Mouse (Mus musculus) hindbrain, embryonic 11.5 days (tissue): ENCODE measurements around the gene Psma6. TPM values are rescaled to one million over a fixed set of nuclear protein-coding genes. Genes with fewer than 3 reads are reported as not detected.

Experiments
- ATAC-seq: fragments of 200-750 bp; cut with Nextera tagmentation; 2 replicates; pipeline ENCODE4 v1.8.0; 2017; ENCODE audit warnings: mild to moderate bottlenecking, moderate TSS enrichment, moderate library complexity; ENCODE audit not compliant: low FRiP score
- DNase-seq: peaks from one replicate; pipeline ENCODE4 v3.0.0-alpha.2; 2015; ENCODE audit warnings: low spot score
- H3K27ac ChIP-seq: fragments of 300-500 bp; sonication (generic); 2 replicates; pipeline ENCODE4 v1.5.1; 2014; ENCODE audit warnings: mild to moderate bottlenecking, low read depth, low read length
- H3K27me3 ChIP-seq: fragments of 300-500 bp; sonication (generic); 2 replicates; pipeline ENCODE4 v1.6.1; 2014; ENCODE audit warnings: mild to moderate bottlenecking, low read length, moderate library complexity, mixed read lengths; ENCODE audit not compliant: control insufficient read depth, insufficient read depth
- H3K36me3 ChIP-seq: fragments of 300-500 bp; sonication (generic); 2 replicates; pipeline ENCODE4 v1.6.1; 2014; ENCODE audit warnings: mild to moderate bottlenecking, low read length, moderate library complexity, mixed read lengths; ENCODE audit not compliant: control insufficient read depth, insufficient read depth
- H3K4me1 ChIP-seq: fragments of 300-500 bp; sonication (generic); replicated peaks from 2 replicates; pipeline ENCODE4 v1.6.1; 2014; ENCODE audit warnings: low read length, mixed read lengths; ENCODE audit not compliant: control insufficient read depth, insufficient read depth
- H3K4me2 ChIP-seq: fragments of 300-500 bp; sonication (generic); replicated peaks from 2 replicates; pipeline ENCODE4 v1.6.1; 2014; ENCODE audit warnings: mild to moderate bottlenecking, low read depth, low read length
- H3K4me3 ChIP-seq: fragments of 300-500 bp; sonication (generic); 2 replicates; pipeline ENCODE4 v1.5.1; 2014; ENCODE audit warnings: low read depth, low read length
- H3K9ac ChIP-seq: fragments of 300-500 bp; sonication (generic); 2 replicates; pipeline ENCODE4 v1.6.1; 2014; ENCODE audit warnings: low read depth, low read length
- H3K9me3 ChIP-seq: fragments of 300-500 bp; sonication (generic); 2 replicates; pipeline ENCODE4 v1.6.1; 2016; ENCODE audit warnings: low read length; ENCODE audit not compliant: control insufficient read depth
- WGBS: fragments of 180-500 bp; shearing (Covaris S2); extraction: QIAGEN DNeasy Blood & Tissue Kit; methylation state at CpG from one replicate; pipeline ENCODE4 v1.1.7; 2014; 5-methylcytosine and 5-hydroxymethylcytosine counted together
- polyA plus RNA-seq: library from polyadenylated mRNA; unstranded; fragments of >200 nt; fragmentation: Nextera tagmentation; extraction: Ambion mirVana; gene quantifications from 2 replicates; pipeline ENCODE4 v1.2.1, GENCODE M21; 2014

Psma6 gene
- polyA plus RNA-seq, 1 experiment from 2014 or later, result 503 TPM

GRCm38 (mm10) chr12:55429956-55430355, 45.9 kb downstream of the Psma6 start:
- Histone ChIP-seq H3K9me3 (no peaks in the 10 kb centered on the region), H3K27ac (no peak overlapping the region), H3K36me3 (no peaks in the 10 kb centered on the region), H3K4me2 (no peak overlapping the region), H3K27me3 (no peaks in the 10 kb centered on the region), H3K4me1 (no peaks in the 10 kb centered on the region), H3K4me3 (no peak overlapping the region), H3K9ac (no peak overlapping the region)
- WGBS, result 97% methylated on average over 4 of the region's 4 CpGs
- DNase-seq, result no peak
- no peak for ATAC-seq

GRCm38 (mm10) chr12:55432284-55432919, 48.4 kb downstream of the Psma6 start:
- WGBS, result 93% methylated on average over 7 of the region's 7 CpGs
- no peaks in the 10 kb centered on the region for H3K9me3 ChIP-seq
- ATAC-seq, result no peak
- H3K9ac ChIP-seq, result no peak overlapping the region
- no peaks in the 10 kb centered on the region for H3K36me3 ChIP-seq
- DNase-seq, result no peak
- no peak overlapping the region for H3K4me3 ChIP-seq
- H3K27me3 ChIP-seq, result no peaks in the 10 kb centered on the region
- H3K27ac ChIP-seq, result no peak overlapping the region
- H3K4me1 ChIP-seq, result no peaks in the 10 kb centered on the region
- H3K4me2 ChIP-seq, result no peak overlapping the region

GRCm38 (mm10) chr12:55432920-55433284, 48.9 kb downstream of the Psma6 start:
- Histone ChIP-seq H3K9me3 (no peaks in the 10 kb centered on the region), H3K4me3 (no peak overlapping the region), H3K4me1 (no peaks in the 10 kb centered on the region), H3K9ac (no peak overlapping the region), H3K4me2 (no peak overlapping the region), H3K27ac (no peak overlapping the region), H3K27me3 (no peaks in the 10 kb centered on the region), H3K36me3 (no peaks in the 10 kb centered on the region)
- DNase-seq (no peak), ATAC-seq (no peak)
- 95% methylated on average over 8 of the region's 8 CpGs for WGBS

- H3K9ac ChIP-seq, result no peak overlapping the region
- ATAC-seq (no peak), DNase-seq (no peak)
- 29% methylated on average over 8 of the region's 8 CpGs for WGBS
- H3K9me3 ChIP-seq, result no peaks in the 10 kb centered on the region
- no peaks in the 10 kb centered on the region for H3K36me3 ChIP-seq
- H3K4me1 ChIP-seq, result 0 out of 2 replicates have a peak, but pooled peaks cover 2% of the 10 kb centered on the region
- H3K4me3 ChIP-seq, result no peak overlapping the region
- no peak overlapping the region for H3K4me2 ChIP-seq
- no peak overlapping the region for H3K27ac ChIP-seq
- H3K27me3 ChIP-seq, result no peaks in the 10 kb centered on the region
Measured at GRCm38 (mm10) chr12:55433802-55434435, 49.9 kb downstream of the Psma6 start.

GRCm38 (mm10) chr12:55435080-55435479, 51.1 kb downstream of the Psma6 start:
- WGBS, result 67% methylated on average over 1 of the region's 1 CpGs
- Histone ChIP-seq H3K27me3 (no peaks in the 10 kb centered on the region), H3K9me3 (no peaks in the 10 kb centered on the region), H3K36me3 (no peaks in the 10 kb centered on the region), H3K27ac (no peak overlapping the region), H3K4me3 (no peak overlapping the region), H3K4me2 (no peak overlapping the region), H3K9ac (no peak overlapping the region), H3K4me1 (0 out of 2 replicates have a peak, but pooled peaks cover 2% of the 10 kb centered on the region)
- ATAC-seq, result no peak
- DNase-seq, result no peak

GRCm38 (mm10) chr12:55437122-55437826, 53.3 kb downstream of the Psma6 start:
- H3K4me3 ChIP-seq, result no peak overlapping the region
- H3K9me3 ChIP-seq, result no peaks in the 10 kb centered on the region
- no peaks in the 10 kb centered on the region for H3K27me3 ChIP-seq
- 0 out of 2 replicates have a peak, but pooled peaks cover 2% of the 10 kb centered on the region for H3K4me1 ChIP-seq
- 79% methylated on average over 13 of the region's 13 CpGs for WGBS
- no peaks in the 10 kb centered on the region for H3K36me3 ChIP-seq
- no peak overlapping the region for H3K4me2 ChIP-seq
- no peak for ATAC-seq
- no peak overlapping the region for H3K9ac ChIP-seq
- no peak overlapping the region for H3K27ac ChIP-seq
- no peak for DNase-seq

GRCm38 (mm10) chr12:55438058-55438457, 54.0 kb downstream of the Psma6 start:
- Histone ChIP-seq H3K9me3 (no peaks in the 10 kb centered on the region), H3K36me3 (no peaks in the 10 kb centered on the region), H3K4me1 (0 out of 2 replicates have a peak, but pooled peaks cover 2% of the 10 kb centered on the region), H3K27ac (0 out of 2 replicates have a peak overlapping the region, but pooled peaks have one; percentile 24), H3K9ac (peak overlapping the region; percentile 56; the same call in 1 of the 2 replicates), H3K4me2 (no peak overlapping the region), H3K4me3 (no peak overlapping the region), H3K27me3 (no peaks in the 10 kb centered on the region)
- ATAC-seq (no peak), DNase-seq (no peak)
- WGBS, result 67% methylated on average over 10 of the region's 10 CpGs

GRCm38 (mm10) chr12:55438611-55439137, 54.7 kb downstream of the Psma6 start:
- ATAC-seq, result peak; percentile 71
- peak overlapping the region; percentile 59; the same call in 1 of the 2 replicates for H3K27ac ChIP-seq
- H3K9me3 ChIP-seq, result no peaks in the 10 kb centered on the region
- DNase-seq, result peak; percentile 67
- WGBS, result 8% methylated on average over 11 of the region's 11 CpGs
- peak overlapping the region; percentile 56 for H3K9ac ChIP-seq
- H3K4me2 ChIP-seq, result peak overlapping the region; percentile 40
- H3K4me1 ChIP-seq, result 0 out of 2 replicates have a peak, but pooled peaks cover 2% of the 10 kb centered on the region
- H3K27me3 ChIP-seq, result no peaks in the 10 kb centered on the region
- H3K36me3 ChIP-seq, result no peaks in the 10 kb centered on the region
- H3K4me3 ChIP-seq, result no peak overlapping the region
